Mouse (Mus musculus) liver, adult 2 months (tissue): ENCODE results near the gene Htr6.

ENCODE experiments used
- CTCF ChIP-seq: fragments of 200-500 bp; IDR thresholded peaks from 2 replicates; pipeline ENCODE4 v1.5.1; 2011; ENCODE audit warnings: low read depth, low read length, control low read depth
- POLR2A ChIP-seq: fragments of 200-500 bp; IDR thresholded peaks from 2 replicates; pipeline ENCODE4 v1.6.1; 2011; ENCODE audit warnings: low read length, control low read depth; ENCODE audit not compliant: insufficient read depth; ENCODE audit errors: extremely low read depth

DNA sequence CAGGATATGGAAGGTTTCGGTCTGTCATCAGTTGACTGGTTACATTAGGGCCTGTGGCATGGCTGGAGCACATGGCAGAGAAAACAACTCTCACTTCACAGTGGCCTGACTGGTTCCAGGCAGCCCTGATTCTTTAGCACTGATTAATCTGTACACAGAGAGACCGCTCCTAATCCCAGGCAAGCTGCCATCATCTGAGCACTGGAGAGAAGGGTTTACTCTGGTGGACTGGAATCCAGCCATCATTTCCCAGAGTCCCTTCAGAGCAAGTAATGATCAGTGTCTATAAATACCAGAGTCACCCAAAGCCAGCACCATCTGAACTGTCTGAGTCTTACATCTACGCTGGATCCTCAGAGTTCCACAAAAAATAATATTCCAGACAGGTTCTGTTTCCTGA lies 39.6 kb downstream of the Htr6 start:
- no peak for TF ChIP-seq CTCF
- no peak for TF ChIP-seq POLR2A
